Mouse (Mus musculus) heart, embryonic 13.5 days (tissue): ENCODE measurements at regions not wholly inside any gene's neighbourhood (a gene's known extent, or its start where the extent isn't known, plus 50 kb on each side); places are given as distances from the start of the nearest gene placed in this dataset.
"Not testable (repeated sequence)": the region's sequence is repeated elsewhere in the genome, so short reads cannot be mapped to it uniquely, and the experiment has no call there.

Experiments used
- ATAC-seq: fragments of 200-750 bp; cut with Nextera tagmentation; 2 replicates; pipeline ENCODE4 v1.8.0; 2017; ENCODE audit warnings: moderate TSS enrichment; ENCODE audit not compliant: insufficient number of reproducible peaks, low FRiP score, low TSS enrichment; ENCODE audit errors: extremely low read depth
- H3K27ac ChIP-seq: fragments of 300-500 bp; sonication (generic); replicated peaks from 2 replicates; pipeline ENCODE4 v1.5.1; 2015; ENCODE audit warnings: moderate library complexity, mild to moderate bottlenecking, inconsistent platforms
- H3K27me3 ChIP-seq: fragments of 300-500 bp; sonication (generic); replicated peaks from 2 replicates; pipeline ENCODE4 v1.6.1; 2015; ENCODE audit warnings: mild to moderate bottlenecking, inconsistent platforms
- H3K36me3 ChIP-seq: fragments of 300-500 bp; sonication (generic); 2 replicates; pipeline ENCODE4 v1.6.1; 2015; ENCODE audit warnings: mild to moderate bottlenecking, inconsistent platforms
- H3K4me1 ChIP-seq: fragments of 300-500 bp; sonication (generic); 2 replicates; pipeline ENCODE4 v1.6.1; 2015; ENCODE audit warnings: inconsistent platforms
- H3K4me2 ChIP-seq: fragments of 300-500 bp; sonication (generic); 2 replicates; pipeline ENCODE4 v1.6.1; 2015; ENCODE audit warnings: inconsistent platforms, mild to moderate bottlenecking, moderate library complexity
- H3K4me3 ChIP-seq: fragments of 300-500 bp; sonication (generic); 2 replicates; pipeline ENCODE4 v1.5.1; 2015; ENCODE audit warnings: moderate library complexity, mild to moderate bottlenecking, inconsistent platforms
- H3K9ac ChIP-seq: fragments of 300-500 bp; sonication (generic); 2 replicates; pipeline ENCODE4 v1.6.1; 2015; ENCODE audit warnings: inconsistent platforms, mild to moderate bottlenecking, moderate library complexity
- H3K9me3 ChIP-seq: fragments of 300-500 bp; sonication (generic); 2 replicates; pipeline ENCODE4 v1.6.1; 2016; ENCODE audit warnings: inconsistent platforms
- WGBS: fragments of 180-500 bp; shearing (Covaris S2); methylation state at CpG from one replicate; pipeline ENCODE4 v1.1.7; 2015; ENCODE audit warnings: mixed read lengths; 5-methylcytosine and 5-hydroxymethylcytosine counted together

GRCm38 (mm10) chr6:140222534-140223324 is 181.5 kb upstream of the Plcz1 start:
- 70% methylated on average over 1 of the region's 1 CpGs for WGBS

GRCm38 (mm10) chr6:140221653-140222272 is 180.5 kb upstream of the Plcz1 start:
- Histone ChIP-seq H3K27ac (no peak overlapping the region), H3K4me1 (no peaks in the 10 kb centered on the region), H3K9ac (no peak overlapping the region), H3K4me2 (no peak overlapping the region), H3K9me3 (no peaks in the 10 kb centered on the region; the same call in 1 of the 2 replicates), H3K4me3 (no peak overlapping the region), H3K36me3 (no peaks in the 10 kb centered on the region), H3K27me3 (no peaks in the 10 kb centered on the region)
- 72% methylated on average over 5 of the region's 5 CpGs for WGBS
- no peak for ATAC-seq

More at GRCm38 (mm10) chr6:140222534-140223324, 181.5 kb upstream of the Plcz1 start:
- ATAC-seq, result no peak
- H3K27me3 ChIP-seq, result no peaks in the 10 kb centered on the region
- H3K4me2 ChIP-seq, result no peak overlapping the region
- H3K4me1 ChIP-seq, result no peaks in the 10 kb centered on the region
- no peak overlapping the region for H3K9ac ChIP-seq
- H3K36me3 ChIP-seq, result no peaks in the 10 kb centered on the region
- H3K4me3 ChIP-seq, result no peak overlapping the region
- H3K9me3 ChIP-seq, result no peaks in the 10 kb centered on the region; the same call in 1 of the 2 replicates
- H3K27ac ChIP-seq, result no peak overlapping the region

GRCm38 (mm10) chr6:140218789-140219188 is 177.5 kb upstream of the Plcz1 start:
- H3K4me2 ChIP-seq, result no peak overlapping the region
- no peak overlapping the region for H3K9ac ChIP-seq
- H3K4me3 ChIP-seq, result no peak overlapping the region
- no peaks in the 10 kb centered on the region for H3K36me3 ChIP-seq
- H3K27me3 ChIP-seq, result no peaks in the 10 kb centered on the region
- no peak for ATAC-seq
- no peaks in the 10 kb centered on the region for H3K4me1 ChIP-seq
- no peak overlapping the region for H3K27ac ChIP-seq
- WGBS, result 77% methylated on average over 10 of the region's 10 CpGs
- H3K9me3 ChIP-seq, result no peaks in the 10 kb centered on the region

DNA sequence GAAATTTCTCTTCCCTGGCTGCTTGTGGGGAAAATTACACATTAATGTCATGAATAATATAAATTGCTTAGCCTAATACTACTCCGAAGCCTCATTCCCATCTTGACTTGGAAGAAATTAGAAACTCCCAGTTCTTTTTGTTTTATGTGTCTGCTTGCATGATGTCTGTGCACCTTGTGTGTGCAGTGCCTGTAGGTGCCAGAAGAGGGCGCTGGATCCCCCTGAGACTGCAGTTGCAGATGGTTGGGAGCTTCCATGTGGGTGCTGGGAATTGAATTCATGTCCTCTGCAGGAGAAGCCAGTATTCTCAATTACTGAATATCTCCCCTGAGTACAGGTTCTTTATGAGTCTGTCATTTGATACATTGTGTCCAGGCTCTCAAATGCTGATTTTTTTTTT is 171.1 kb upstream of the Plcz1 start:
- H3K4me1 ChIP-seq, result no peaks in the 10 kb centered on the region
- H3K9ac ChIP-seq, result no peak overlapping the region
- no peak overlapping the region for H3K4me3 ChIP-seq
- no peak for ATAC-seq
- H3K36me3 ChIP-seq, result no peaks in the 10 kb centered on the region
- 0 out of 2 replicates have a peak, but pooled peaks cover 4% of the 10 kb centered on the region for H3K9me3 ChIP-seq
- WGBS, result 60% methylated on average over 2 of the region's 2 CpGs
- H3K27ac ChIP-seq, result no peak overlapping the region
- no peak overlapping the region for H3K4me2 ChIP-seq
- no peaks in the 10 kb centered on the region for H3K27me3 ChIP-seq

DNA sequence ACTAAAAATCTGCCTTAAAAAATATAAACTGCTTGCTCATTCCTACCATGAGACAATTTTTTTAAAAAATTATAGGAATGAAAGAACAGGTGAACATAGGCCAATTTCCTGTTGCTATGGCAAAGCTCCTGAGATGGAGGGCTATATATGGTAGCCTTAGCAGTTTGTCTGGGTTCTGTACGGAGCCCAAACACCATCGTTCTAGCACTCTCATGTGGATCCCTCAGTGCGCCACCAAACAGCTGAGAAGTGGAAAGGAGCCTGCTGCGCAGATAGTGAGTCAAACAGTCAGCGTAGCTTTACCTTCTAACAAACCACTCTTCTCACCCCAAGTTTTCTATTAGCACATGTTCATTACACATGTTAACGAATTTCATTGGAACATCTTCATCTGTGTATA is 168.9 kb upstream of the Plcz1 start:
- Histone ChIP-seq H3K9me3 (0 out of 2 replicates have a peak, but pooled peaks cover 4% of the 10 kb centered on the region), H3K4me1 (no peaks in the 10 kb centered on the region), H3K4me3 (no peak overlapping the region), H3K27ac (no peak overlapping the region), H3K36me3 (no peaks in the 10 kb centered on the region), H3K4me2 (no peak overlapping the region), H3K27me3 (no peaks in the 10 kb centered on the region), H3K9ac (no peak overlapping the region)
- WGBS, result 74% methylated on average over 6 of the region's 6 CpGs
- no peak for ATAC-seq

DNA sequence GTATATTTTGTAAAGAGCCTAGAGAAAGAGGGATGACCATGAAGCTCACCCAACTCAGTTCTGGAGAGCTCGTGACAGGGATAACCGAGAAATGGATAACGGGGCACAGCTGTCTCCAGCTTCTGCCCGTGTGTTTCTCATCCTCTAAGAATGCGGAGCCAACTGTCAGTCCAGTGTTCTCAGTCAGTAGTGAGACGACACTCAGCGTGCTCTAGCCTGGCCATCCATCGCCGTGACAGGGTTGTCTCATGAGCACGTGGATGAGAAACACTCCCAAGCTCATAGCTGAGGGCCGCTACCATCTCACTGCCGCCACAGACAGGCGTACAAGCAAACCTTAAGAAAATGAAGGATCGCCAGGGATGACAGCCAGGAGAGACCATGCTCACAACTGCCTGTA is 167.8 kb upstream of the Plcz1 start:
- 65% methylated on average over 14 of the region's 14 CpGs for WGBS
- H3K4me3 ChIP-seq, result no peak overlapping the region
- ATAC-seq, result no peak

GRCm38 (mm10) chr6:140208375-140208774 is 167.1 kb upstream of the Plcz1 start:
- Histone ChIP-seq H3K27me3 (no peaks in the 10 kb centered on the region), H3K36me3 (no peaks in the 10 kb centered on the region), H3K4me1 (no peaks in the 10 kb centered on the region), H3K27ac (no peak overlapping the region), H3K4me2 (no peak overlapping the region), H3K4me3 (no peak overlapping the region), H3K9me3 (0 out of 2 replicates have a peak, but pooled peaks cover 4% of the 10 kb centered on the region), H3K9ac (no peak overlapping the region)
- no peak for ATAC-seq
- WGBS, result 77% methylated on average over 3 of the region's 3 CpGs

More for the DNA sequence above, 167.8 kb upstream of the Plcz1 start:
- Histone ChIP-seq H3K36me3 (no peaks in the 10 kb centered on the region), H3K27ac (no peak overlapping the region), H3K4me1 (no peaks in the 10 kb centered on the region), H3K4me2 (no peak overlapping the region), H3K27me3 (no peaks in the 10 kb centered on the region), H3K9ac (no peak overlapping the region), H3K9me3 (0 out of 2 replicates have a peak, but pooled peaks cover 4% of the 10 kb centered on the region)

DNA sequence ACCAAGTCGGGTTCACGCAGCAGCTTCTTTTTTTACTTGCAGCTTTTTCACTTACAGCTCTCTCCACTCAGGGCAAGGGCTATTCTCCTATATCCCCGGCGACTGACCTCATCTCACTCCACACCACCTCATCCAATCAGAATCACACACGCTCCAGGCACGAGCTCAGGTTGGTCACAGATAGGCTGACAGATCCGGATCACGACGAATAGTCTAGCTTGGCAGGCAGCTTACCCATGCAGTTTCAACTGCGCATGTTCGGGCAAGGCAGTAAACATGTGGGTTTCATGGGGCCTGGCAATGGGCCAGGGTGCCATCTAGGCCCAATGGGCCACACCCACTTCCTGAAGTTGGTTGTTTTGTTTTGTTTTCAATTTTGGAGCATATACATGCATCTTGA is 165.4 kb upstream of the Plcz1 start:
- H3K27ac ChIP-seq, H3K4me1 ChIP-seq, H3K4me3 ChIP-seq, H3K36me3 ChIP-seq, ATAC-seq, H3K9ac ChIP-seq, H3K27me3 ChIP-seq, H3K9me3 ChIP-seq, H3K4me2 ChIP-seq: not testable (repeated sequence)
- 82% methylated on average over 11 of the region's 11 CpGs for WGBS

- ATAC-seq, result no peak
- Histone ChIP-seq H3K4me1 (peaks cover 4% of the 10 kb centered on the region), H3K9ac (no peak overlapping the region), H3K27me3 (no peaks in the 10 kb centered on the region), H3K27ac (no peak overlapping the region), H3K4me3 (no peak overlapping the region), H3K9me3 (no peaks in the 10 kb centered on the region), H3K36me3 (no peaks in the 10 kb centered on the region), H3K4me2 (no peak overlapping the region)
- 60% methylated on average over 1 of the region's 1 CpGs for WGBS
Observed at GRCm38 (mm10) chr6:140201356-140201755, 160.1 kb upstream of the Plcz1 start.

DNA sequence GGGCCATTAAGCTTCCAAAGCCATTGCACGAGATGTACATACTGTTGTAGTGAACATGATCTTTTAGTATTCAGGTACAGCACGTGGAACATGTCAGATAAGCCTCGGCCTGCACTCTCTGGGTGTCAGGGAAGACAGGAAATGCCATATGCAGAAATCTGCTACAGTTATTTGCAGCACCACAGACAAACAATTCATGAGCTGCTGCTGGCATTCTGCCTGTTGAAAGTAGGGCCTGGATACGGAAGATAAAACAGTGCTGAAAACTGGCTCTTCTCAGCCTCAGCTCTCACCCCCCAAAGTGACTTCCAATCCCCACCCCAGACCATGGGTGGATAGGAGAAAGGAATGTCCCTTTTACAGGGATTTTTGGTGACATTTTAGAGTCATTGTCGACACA is 159.1 kb upstream of the Plcz1 start:
- no peak overlapping the region for H3K9ac ChIP-seq
- H3K4me2 ChIP-seq, result no peak overlapping the region
- H3K4me3 ChIP-seq, result no peak overlapping the region
- peaks cover 4% of the 10 kb centered on the region for H3K4me1 ChIP-seq
- no peaks in the 10 kb centered on the region for H3K27me3 ChIP-seq
- H3K27ac ChIP-seq, result no peak overlapping the region
- 38% methylated on average over 5 of the region's 5 CpGs for WGBS
- ATAC-seq, result no peak
- H3K9me3 ChIP-seq, result no peaks in the 10 kb centered on the region
- no peaks in the 10 kb centered on the region for H3K36me3 ChIP-seq

DNA sequence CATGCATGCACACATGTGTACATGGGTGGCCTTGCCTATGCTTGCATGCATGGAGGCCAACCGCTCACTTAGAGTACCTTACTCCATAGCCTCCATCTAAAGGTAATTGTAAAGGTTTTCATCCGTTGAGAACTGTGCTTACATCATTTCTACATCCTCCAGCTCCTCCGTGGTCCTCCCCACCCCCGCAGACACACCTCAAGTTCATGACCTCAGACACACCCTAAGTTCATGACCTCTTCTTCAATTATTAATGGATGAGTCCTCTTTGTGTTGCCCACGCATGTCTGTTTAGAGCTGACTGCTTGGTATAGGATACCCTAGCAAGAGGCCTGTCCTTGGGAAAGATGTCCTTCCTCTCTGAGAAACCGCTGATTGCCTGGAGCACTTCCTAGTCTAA is 156.8 kb upstream of the Plcz1 start:
- no peak for ATAC-seq
- Histone ChIP-seq H3K9ac (no peak overlapping the region), H3K4me3 (no peak overlapping the region), H3K27ac (no peak overlapping the region), H3K27me3 (no peaks in the 10 kb centered on the region), H3K4me2 (no peak overlapping the region), H3K36me3 (no peaks in the 10 kb centered on the region), H3K4me1 (peaks cover 4% of the 10 kb centered on the region), H3K9me3 (no peaks in the 10 kb centered on the region)
- WGBS, result 78% methylated on average over 6 of the region's 6 CpGs
